Mouse (Mus musculus) megakaryocyte, embryonic 14.5 days (primary cell): ENCODE measurements around the gene Chuk. TPM values are rescaled to one million over a fixed set of nuclear protein-coding genes. Genes with fewer than 3 reads are reported as not detected.

Experiments used
- H3K27me3 ChIP-seq: replicated peaks from 2 replicates; pipeline ENCODE3; 2012; ENCODE audit warnings: inconsistent platforms
- H3K36me3 ChIP-seq: replicated peaks from 2 replicates; pipeline ENCODE3; 2012; ENCODE audit warnings: low read length, inconsistent platforms, mixed read lengths
- H3K4me1 ChIP-seq: 2 replicates; pipeline ENCODE4 v1.6.1; 2012; ENCODE audit warnings: inconsistent platforms
- H3K4me3 ChIP-seq: replicated peaks from 2 replicates; pipeline ENCODE3; 2012; ENCODE audit warnings: moderate library complexity, mild to moderate bottlenecking, inconsistent platforms
- H3K9me3 ChIP-seq: 2 replicates; pipeline ENCODE4 v1.6.1; 2012; ENCODE audit warnings: inconsistent platforms
- FLI1 ChIP-seq: IDR thresholded peaks from 2 replicates; pipeline ENCODE4 v1.6.1; 2012; ENCODE audit warnings: low read length, inconsistent platforms, mixed read lengths
- GATA1 ChIP-seq: IDR thresholded peaks from 3 replicates; pipeline ENCODE4 v1.6.1; 2012; ENCODE audit warnings: mixed read lengths, low read length, inconsistent platforms, borderline replicate concordance
- polyA plus RNA-seq: library from polyadenylated mRNA; stranded (reverse); fragments of >175 nt; gene quantifications from 2 replicates; pipeline ENCODE4 v1.2.3, GENCODE M21; 2012; ENCODE audit warnings: low replicate concordance; ENCODE audit not compliant: insufficient read depth

The Chuk gene
- polyA plus RNA-seq, 1 experiment, result 4.9 TPM

DNA sequence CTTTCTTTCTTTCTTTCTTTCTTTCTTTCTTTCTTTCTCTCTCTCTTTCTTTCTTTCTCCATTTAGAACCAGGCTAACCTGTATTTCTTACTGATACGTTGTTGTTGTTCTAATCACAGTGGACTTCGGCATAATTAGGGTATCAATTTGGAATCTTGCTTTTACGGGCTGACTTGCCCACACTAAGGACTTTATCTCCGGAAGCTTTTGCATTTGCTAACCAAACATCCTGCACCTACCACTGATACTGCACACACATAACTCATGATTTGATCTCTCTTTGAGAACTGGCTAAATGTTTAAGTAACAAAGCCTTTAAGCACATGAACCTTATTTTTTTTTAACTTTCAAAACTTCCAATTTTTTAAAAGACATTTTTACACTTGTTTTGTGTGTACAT, 56.9 kb downstream of the Chuk start:
- no peaks in the 10 kb centered on the region for H3K9me3 ChIP-seq
- H3K4me3 ChIP-seq, result no peak overlapping the region
- H3K4me1 ChIP-seq, result no peaks in the 10 kb centered on the region
- no peak for TF ChIP-seq GATA1
- no peak for TF ChIP-seq FLI1
- H3K36me3 ChIP-seq, result peaks cover 49% of the 10 kb centered on the region
- no peaks in the 10 kb centered on the region for H3K27me3 ChIP-seq

DNA sequence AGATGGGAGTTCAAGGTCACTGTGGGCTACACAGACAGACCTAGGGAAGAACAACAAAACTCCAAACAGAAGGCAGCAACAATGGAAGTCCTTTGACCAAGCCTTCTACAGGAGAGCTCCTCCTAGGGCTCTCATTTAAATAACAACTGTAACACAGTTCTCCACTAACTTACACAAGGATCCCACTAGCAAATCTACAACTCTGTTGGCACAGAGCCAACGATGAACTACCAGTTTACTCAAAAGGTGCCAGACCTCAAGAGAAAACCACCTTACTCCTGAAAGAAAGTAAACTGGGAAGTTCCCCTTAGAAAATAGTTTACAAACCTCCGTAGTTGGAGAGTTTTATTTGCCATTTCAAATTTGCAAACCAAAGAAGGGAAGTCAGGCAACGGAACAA, 58.0 kb downstream of the Chuk start:
- H3K9me3 ChIP-seq, result no peaks in the 10 kb centered on the region
- TF ChIP-seq GATA1 (no peak), FLI1 (no peak)
- no peaks in the 10 kb centered on the region; the same call in 1 of the 2 replicates for H3K4me1 ChIP-seq
- no peak overlapping the region for H3K4me3 ChIP-seq
- H3K27me3 ChIP-seq, result no peaks in the 10 kb centered on the region
- H3K36me3 ChIP-seq, result peaks cover 55% of the 10 kb centered on the region

DNA sequence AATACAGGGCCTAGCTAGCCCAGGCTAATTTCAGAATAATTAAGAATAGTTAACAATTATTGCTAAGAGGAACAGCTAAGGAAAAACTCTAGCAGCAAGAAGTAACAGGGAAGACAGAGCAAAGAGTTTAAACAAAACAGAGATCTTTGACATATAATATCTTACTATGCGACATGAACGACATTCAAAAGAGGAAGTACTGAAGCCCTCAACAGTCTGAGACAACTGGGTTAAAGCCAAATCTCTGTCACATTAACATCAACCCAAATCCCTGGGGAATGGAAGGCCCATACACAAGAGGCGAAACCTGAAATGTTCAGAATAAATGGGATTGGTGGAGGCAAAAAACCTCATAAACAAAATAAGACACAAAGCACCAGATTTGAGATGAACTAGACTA, 61.4 kb downstream of the Chuk start:
- no peak for TF ChIP-seq FLI1
- TF ChIP-seq GATA1, result no peak
- Histone ChIP-seq H3K4me1 (peaks cover 10% of the 10 kb centered on the region), H3K36me3 (peaks cover 49% of the 10 kb centered on the region)

DNA sequence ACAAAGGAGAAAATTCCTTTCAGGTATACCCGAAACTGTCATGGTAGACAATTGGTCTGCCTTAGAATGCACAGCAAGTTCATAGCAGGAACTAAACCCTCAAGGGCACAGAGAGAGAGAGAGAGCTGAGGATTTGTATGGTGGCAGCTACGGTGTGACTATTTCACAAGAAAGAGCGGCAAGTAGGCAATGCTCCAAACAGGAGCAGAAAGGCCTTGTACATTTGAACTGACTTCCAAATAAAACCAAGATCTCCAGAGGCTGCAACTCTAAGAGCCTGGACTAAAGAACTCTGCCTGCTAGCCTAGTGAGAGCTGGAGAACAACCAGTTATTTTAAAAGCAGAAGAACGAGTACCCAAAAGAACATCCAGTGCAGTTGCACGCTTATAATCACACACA, 65.2 kb downstream of the Chuk start:
- H3K9me3 ChIP-seq, result no peaks in the 10 kb centered on the region
- H3K27me3 ChIP-seq, result no peaks in the 10 kb centered on the region
- peaks cover 77% of the 10 kb centered on the region for H3K36me3 ChIP-seq
- TF ChIP-seq FLI1 (no peak), GATA1 (no peak)
- H3K4me3 ChIP-seq, result no peak overlapping the region
- peaks cover 15% of the 10 kb centered on the region for H3K4me1 ChIP-seq

More for the DNA sequence above, 61.4 kb downstream of the Chuk start:
- Histone ChIP-seq H3K4me3 (no peak overlapping the region), H3K9me3 (no peaks in the 10 kb centered on the region), H3K27me3 (no peaks in the 10 kb centered on the region)

DNA sequence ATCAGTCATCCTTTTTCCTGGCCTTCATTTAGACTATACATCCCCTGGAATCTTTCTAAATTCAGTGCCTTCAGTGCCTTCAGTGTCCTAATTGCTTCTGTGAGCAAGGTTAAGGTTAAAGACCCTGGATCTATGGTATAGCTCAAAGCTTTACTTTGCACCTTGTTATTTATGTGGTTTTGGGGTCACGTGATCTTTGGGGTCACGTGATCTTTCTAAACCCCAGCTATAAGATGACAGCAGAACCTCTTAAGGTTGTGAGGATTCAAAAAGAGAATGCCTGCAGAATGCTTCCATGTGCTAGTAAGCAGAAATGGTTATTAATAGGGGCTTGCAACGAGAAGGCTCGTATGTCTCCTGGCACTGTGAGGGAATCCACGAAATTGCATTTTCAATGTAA, 73.9 kb downstream of the Chuk start:
- H3K36me3 ChIP-seq, result peaks cover 48% of the 10 kb centered on the region
- H3K27me3 ChIP-seq, result no peaks in the 10 kb centered on the region
- H3K4me1 ChIP-seq, result peaks cover 4% of the 10 kb centered on the region; the same call in 1 of the 2 replicates

DNA sequence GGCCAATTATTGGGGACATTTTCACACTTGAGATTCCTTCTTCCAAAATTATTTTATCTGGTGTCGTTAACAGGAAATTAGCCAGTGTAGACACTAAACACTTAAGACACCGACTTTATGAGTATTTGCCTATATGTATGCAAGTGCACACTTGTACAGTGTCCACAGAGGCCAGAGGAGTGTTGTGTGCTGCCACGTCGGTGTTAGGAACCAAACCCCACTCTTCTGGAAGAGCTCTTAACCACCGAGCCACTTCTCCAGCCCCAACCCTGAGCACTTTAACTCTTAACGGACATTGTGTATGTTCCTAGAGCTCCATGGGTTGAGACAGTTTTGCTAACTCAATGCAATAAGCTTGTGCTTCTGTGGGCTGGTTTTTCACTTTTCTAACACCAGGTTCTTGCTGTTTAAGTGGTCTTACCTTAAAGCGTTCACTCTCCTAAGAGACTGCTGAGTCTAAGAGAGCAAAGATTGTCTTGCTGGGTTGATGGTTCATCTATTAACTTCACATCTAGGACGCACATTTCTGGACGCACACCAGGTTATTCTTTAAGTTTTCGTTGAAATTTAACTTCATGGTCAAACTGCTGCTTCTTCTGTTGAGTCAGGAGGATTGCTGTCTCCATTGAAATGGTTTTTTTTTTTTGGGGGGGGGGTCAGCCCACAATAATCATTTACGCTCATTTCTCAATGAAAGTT, 75.1 kb downstream of the Chuk start:
- Histone ChIP-seq H3K36me3 (peaks cover 36% of the 10 kb centered on the region), H3K4me1 (peaks cover 4% of the 10 kb centered on the region; the same call in 1 of the 2 replicates), H3K9me3 (no peaks in the 10 kb centered on the region), H3K4me3 (no peak overlapping the region), H3K27me3 (no peaks in the 10 kb centered on the region)
- TF ChIP-seq GATA1 (no peak), FLI1 (no peak)

More for the DNA sequence above, 73.9 kb downstream of the Chuk start:
- Histone ChIP-seq H3K4me3 (no peak overlapping the region), H3K9me3 (no peaks in the 10 kb centered on the region)
- TF ChIP-seq GATA1, result no peak
- TF ChIP-seq FLI1, result no peak

DNA sequence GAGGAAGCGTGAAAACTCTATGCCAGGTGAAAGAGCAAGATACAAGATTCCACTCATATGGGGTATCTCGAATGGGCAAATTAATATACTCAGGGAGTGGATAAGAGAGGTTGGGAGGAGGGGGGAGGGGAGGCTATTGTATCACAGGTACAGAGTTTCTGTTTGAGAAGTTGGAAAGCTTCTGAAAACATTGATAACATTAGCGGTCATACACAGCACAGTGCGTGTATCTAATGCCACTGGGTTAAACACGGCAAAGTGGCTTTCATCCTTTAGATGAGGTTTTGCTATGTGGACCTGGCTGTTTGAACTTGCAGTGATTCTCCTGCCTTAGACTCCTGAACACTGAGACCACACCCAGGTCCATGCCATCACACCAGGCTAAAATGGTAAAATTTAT, 77.3 kb downstream of the Chuk start:
- Histone ChIP-seq H3K36me3 (peaks cover 15% of the 10 kb centered on the region), H3K4me1 (no peaks in the 10 kb centered on the region; the same call in 1 of the 2 replicates), H3K4me3 (no peak overlapping the region), H3K9me3 (no peaks in the 10 kb centered on the region), H3K27me3 (no peaks in the 10 kb centered on the region)
- TF ChIP-seq GATA1 (no peak), FLI1 (no peak)

DNA sequence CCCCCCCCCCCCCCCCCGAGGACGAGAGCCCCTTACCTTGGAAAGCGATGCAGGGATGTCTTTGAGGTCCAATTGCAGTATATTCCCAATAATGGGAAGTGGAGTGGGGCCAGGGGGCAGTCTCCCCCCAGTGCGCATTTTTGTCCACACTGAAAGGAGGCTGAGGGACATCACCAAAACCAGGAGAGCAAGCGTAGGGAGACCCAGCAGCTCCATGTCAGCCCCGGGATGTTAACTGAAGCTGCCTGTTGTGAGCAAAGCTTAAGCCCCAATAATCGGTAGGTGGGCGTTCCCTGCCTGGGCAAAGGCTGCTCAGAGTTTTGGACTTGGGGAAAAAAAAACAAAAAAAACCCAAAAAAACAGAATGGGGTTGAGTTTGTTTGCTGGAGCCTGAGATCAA, 78.3 kb downstream of the Chuk start, which contains the start of gene Cyp2c23:
TSS of gene Cyp2c23 (minus strand) at position 237 of the 400 bp plus-strand sequence.
- Histone ChIP-seq H3K27me3 (peaks cover 2% of the 10 kb centered on the region), H3K4me1 (no peaks in the 10 kb centered on the region; the same call in 1 of the 2 replicates), H3K36me3 (peaks cover 7% of the 10 kb centered on the region), H3K9me3 (no peaks in the 10 kb centered on the region), H3K4me3 (no peak within 1 kb of the TSS)
- TF ChIP-seq GATA1, result no peak
- no peak for TF ChIP-seq FLI1

DNA sequence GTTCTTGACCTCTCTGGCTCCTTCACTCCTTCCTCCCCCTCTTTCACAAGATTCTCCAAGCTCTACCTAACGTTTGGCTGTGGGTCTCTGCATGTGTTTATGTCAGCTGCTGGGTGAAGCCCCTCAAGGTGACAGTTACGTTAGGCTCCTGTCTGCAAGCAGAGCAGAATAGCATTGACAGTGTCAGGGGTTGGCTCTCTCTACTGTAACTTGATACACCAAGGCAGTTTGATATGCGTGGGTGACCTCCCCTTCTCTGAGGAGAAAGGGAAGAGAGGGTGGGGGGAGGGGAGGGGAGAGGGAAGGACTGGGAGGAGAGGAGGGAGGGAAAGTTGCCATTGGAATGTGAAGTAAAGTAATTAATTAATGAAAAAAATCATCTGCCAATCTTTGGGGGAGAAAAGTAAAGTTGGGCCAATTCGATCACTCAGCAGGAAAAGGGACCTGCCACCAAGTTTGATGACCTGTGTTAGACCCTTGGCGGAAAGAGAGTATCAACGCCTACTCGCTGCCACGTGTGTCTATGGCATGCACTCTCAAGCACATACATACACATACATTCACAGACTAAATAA, 80.2 kb downstream of the Chuk start:
- Histone ChIP-seq H3K4me3 (no peak overlapping the region), H3K36me3 (no peaks in the 10 kb centered on the region), H3K4me1 (no peaks in the 10 kb centered on the region)

DNA sequence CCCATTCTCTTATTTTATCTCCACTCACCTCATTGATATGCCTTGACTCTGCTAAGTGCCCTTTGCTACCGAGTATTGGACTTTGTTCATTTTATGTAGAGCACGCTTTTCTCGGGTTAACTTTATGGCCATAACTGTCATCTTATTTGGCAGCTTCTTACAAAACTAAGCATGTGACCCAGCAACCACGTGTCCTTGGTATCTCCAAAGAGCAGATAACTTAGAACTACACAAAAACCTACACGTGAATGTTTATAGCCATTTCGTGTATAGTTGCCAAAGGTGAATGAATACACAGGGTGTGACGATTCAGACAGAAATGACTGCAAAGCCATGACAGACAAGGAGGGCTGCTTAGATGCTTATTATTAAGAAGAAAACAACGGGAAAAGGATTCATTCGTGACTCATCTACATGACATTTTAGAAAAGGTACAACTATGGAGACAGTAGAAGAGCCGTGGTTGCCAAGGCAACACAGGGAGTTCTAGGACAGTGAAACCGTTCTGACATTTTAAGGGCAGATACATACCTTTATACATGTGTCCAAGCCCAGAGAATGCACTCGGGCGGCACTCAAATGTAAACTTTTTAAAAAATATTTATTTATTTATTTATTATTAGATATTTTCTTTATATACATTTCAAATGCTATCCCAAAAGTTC, 82.2 kb downstream of the Chuk start:
- no peaks in the 10 kb centered on the region for H3K4me1 ChIP-seq
- H3K4me3 ChIP-seq, result no peak overlapping the region
- no peaks in the 10 kb centered on the region for H3K36me3 ChIP-seq
- no peak for TF ChIP-seq FLI1
- no peak for TF ChIP-seq GATA1
- peaks cover 16% of the 10 kb centered on the region for H3K9me3 ChIP-seq
- H3K27me3 ChIP-seq, result peaks cover 2% of the 10 kb centered on the region

More for the DNA sequence above, 80.2 kb downstream of the Chuk start:
- TF ChIP-seq GATA1, result no peak
- TF ChIP-seq FLI1, result no peak
- Histone ChIP-seq H3K9me3 (peaks cover 16% of the 10 kb centered on the region), H3K27me3 (peaks cover 2% of the 10 kb centered on the region)

Other genes starting within 250 kb of the Chuk start
- 0.70 and 2.0 TPM in 2 replicates for gene Dnmbp, start 167.3 kb downstream of the Chuk start, polyA plus RNA-seq
- gene Cpn1, start 120.9 kb downstream of the Chuk start, polyA plus RNA-seq, result not detected in 2 replicates
- not detected in 2 replicates for gene Cyp2c23, start 78.3 kb downstream of the Chuk start, polyA plus RNA-seq
- 2.2 TPM in 1 of 2 replicates, not detected in the other for gene Erlin1, start 37.7 kb downstream of the Chuk start, polyA plus RNA-seq
- gene Cwf19l1, start 28.4 kb upstream of the Chuk start, polyA plus RNA-seq, result 2.3 and 3.5 TPM in 2 replicates
- 29.4 and 133 TPM in 2 replicates for gene Bloc1s2, start 39.0 kb upstream of the Chuk start, polyA plus RNA-seq
- gene Pkd2l1, start 85.0 kb upstream of the Chuk start, polyA plus RNA-seq, result 0.11 TPM in 1 of 2 replicates, not detected in the other
- gene Scd3, start 95.8 kb upstream of the Chuk start, polyA plus RNA-seq, result not detected in 2 replicates
- 6.4 and 14.5 TPM in 2 replicates for gene Scd2, start 186.2 kb upstream of the Chuk start, polyA plus RNA-seq
- not detected in 2 replicates for gene Scd4, start 225.6 kb upstream of the Chuk start, polyA plus RNA-seq